Mouse (Mus musculus): ENCODE data around the gene Fabp7. TPM values are rescaled to one million over a fixed set of nuclear protein-coding genes. Genes with fewer than 3 reads are reported as not detected.

Gene Fabp7
- polyA plus RNA-seq (2017; shearing (Covaris generic)), result not detected

GRCm38 (mm10) chr10:57784876-57785150, at the start of gene Fabp7:
Gene Fabp7 (plus strand): TSS chr10:57784881.

DNA sequence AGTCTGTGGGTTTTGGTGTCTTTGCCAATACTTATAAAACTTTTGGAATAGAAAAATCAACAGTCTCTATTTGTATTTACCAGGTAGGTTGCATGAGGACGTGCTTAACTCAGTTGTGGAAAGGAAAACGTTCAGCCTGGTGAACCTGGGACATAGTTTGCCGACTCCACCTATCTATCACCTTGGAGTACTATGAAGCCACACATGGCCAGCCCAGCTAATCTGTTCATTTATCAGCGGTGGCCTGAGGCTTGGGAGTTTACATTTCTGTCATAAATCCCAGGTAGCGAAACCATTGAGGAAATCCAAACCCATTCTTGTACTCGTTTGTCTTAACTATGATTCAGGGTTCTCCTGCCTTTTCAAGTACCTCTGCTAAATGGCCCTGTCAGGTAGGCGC, 9.3 kb downstream of the Fabp7 start, which contains the start of gene Smpdl3a:
Gene Smpdl3a, plus strand, starts transcription at position 318 of the 400 bp plus-strand sequence.

Other genes with a start within 250 kb of the Fabp7 start
- not detected for gene Pkib, start 152.9 kb upstream of the Fabp7 start, polyA plus RNA-seq (2017; shearing (Covaris generic))
- gene Smpdl3a, start 9.5 kb downstream of the Fabp7 start, polyA plus RNA-seq (2017; shearing (Covaris generic)), result 112 TPM